Mouse (Mus musculus) heart, adult 2 months (tissue): ENCODE results near the gene Fcgrt. TPM values are rescaled to one million over a fixed set of nuclear protein-coding genes. Genes with fewer than 3 reads are reported as not detected.

Source experiments
- DNase-seq, 2 experiments: peaks; one replicate each; pipeline ENCODE4 v3.0.0; 2021
- H3K27ac ChIP-seq: fragments of 200-600 bp; 2 replicates; pipeline ENCODE4 v1.8.1; 2022
- H3K27me3 ChIP-seq: fragments of 200-500 bp; 2 replicates; pipeline ENCODE4 v1.6.1; 2012; ENCODE audit warnings: mild to moderate bottlenecking, low read length, inconsistent platforms, mixed read lengths; ENCODE audit not compliant: control insufficient read depth, insufficient read depth
- H3K36me3 ChIP-seq: fragments of 200-500 bp; 2 replicates; pipeline ENCODE4 v1.6.1; 2012; ENCODE audit warnings: low read length, inconsistent platforms; ENCODE audit not compliant: control insufficient read depth, insufficient read depth
- H3K4me1 ChIP-seq: fragments of 200-500 bp; 2 replicates; pipeline ENCODE4 v1.6.1; 2011; ENCODE audit warnings: low read length; ENCODE audit not compliant: control insufficient read depth, insufficient read depth
- H3K4me3 ChIP-seq: fragments of 200-600 bp; 2 replicates; pipeline ENCODE4 v1.8.1; 2022
- H3K79me2 ChIP-seq: fragments of 200-500 bp; replicated peaks from 2 replicates; pipeline ENCODE4 v1.6.1; 2012; ENCODE audit warnings: mild to moderate bottlenecking, inconsistent platforms, low read length, moderate library complexity, mixed read lengths; ENCODE audit not compliant: control insufficient read depth, insufficient read depth
- H3K9ac ChIP-seq: fragments of 200-500 bp; 2 replicates; pipeline ENCODE4 v1.6.1; 2012; ENCODE audit warnings: low read depth, mild to moderate bottlenecking, control low read depth, inconsistent platforms, low read length, mixed read lengths
- CTCF ChIP-seq: fragments of 200-600 bp; IDR thresholded peaks from 2 replicates; pipeline ENCODE4 v1.8.1; 2022; ENCODE audit warnings: antibody characterized with exemption, mild to moderate bottlenecking, moderate library complexity
- EP300 ChIP-seq: fragments of 200-500 bp; IDR thresholded peaks from 2 replicates; pipeline ENCODE4 v1.6.1; 2011; ENCODE audit warnings: low read depth, low read length, control low read depth; ENCODE audit not compliant: insufficient read depth
- POLR2A ChIP-seq: fragments of 200-500 bp; IDR thresholded peaks from 2 replicates; pipeline ENCODE4 v1.6.1; 2011; ENCODE audit warnings: mild to moderate bottlenecking, low read depth, low read length, control low read depth; ENCODE audit not compliant: insufficient read depth
- WGBS: fragments of 180-500 bp; shearing (Covaris S2); methylation state at CpG from one replicate; pipeline ENCODE4 v1.1.7; 2018; 5-methylcytosine and 5-hydroxymethylcytosine counted together
- intact Hi-C: fragments of 180-260 bp; cut with DNase I; formaldehyde crosslinking; loops from one replicate; pipeline ENCODE4 v1.15.1; 2025
- polyA plus RNA-seq: library from polyadenylated mRNA; depleted of rRNA; stranded (reverse); fragments of >200 nt; gene quantifications from 2 replicates; pipeline ENCODE4 v1.2.3, GENCODE M21; 2012
- total RNA-seq, 2 experiments: library from RNA; stranded (reverse); gene quantifications; 2 replicates each; pipeline ENCODE4 v1.2.3; 2021

Fcgrt gene
- total and polyA plus RNA-seq, 3 experiments: 60.3 to 82.8 (median 67.5) TPM

GRCm38 (mm10) chr7:45121404-45121803 lies 17.8 kb upstream of the Fcgrt start:
- intact Hi-C loops: loop anchor here (2.0 to 5.0 kb wide), 2 partner anchors 19 to 104 kb away; partner anchors contain the start of genes Fcgrt, Rras and Scaf1
- Histone ChIP-seq H3K36me3 (peaks cover 10% of the 10 kb centered on the region; the same call in 1 of the 2 replicates), H3K4me3 (peak overlapping the region; percentile 94), H3K4me1 (peaks cover 12% of the 10 kb centered on the region), H3K27me3 (no peaks in the 10 kb centered on the region), H3K27ac (peak overlapping the region; percentile 93), H3K9ac (peak overlapping the region; percentile 55), H3K79me2 (no peaks in the 10 kb centered on the region)
- DNase-seq: peak; percentile 78 to 89
- WGBS: 20% methylated on average over 8 of the region's 8 CpGs
- TF ChIP-seq POLR2A (peak; percentile 93), EP300 (peak; percentile 86; the same call in 1 of the 2 replicates), CTCF (no peak)

- 78% methylated on average over 5 of the region's 5 CpGs for WGBS
- Histone ChIP-seq H3K4me1 (peaks cover 12% of the 10 kb centered on the region), H3K9ac (no peak overlapping the region), H3K79me2 (no peaks in the 10 kb centered on the region), H3K4me3 (no peak overlapping the region), H3K36me3 (peaks cover 10% of the 10 kb centered on the region; the same call in 1 of the 2 replicates), H3K27ac (peak overlapping the region; percentile 93), H3K27me3 (no peaks in the 10 kb centered on the region)
- intact Hi-C loops: loop anchor here (2.0 to 5.0 kb wide), 2 partner anchors 17 to 103 kb away; partner anchors contain the start of genes Fcgrt, Rras and Scaf1
- TF ChIP-seq EP300 (no peak), CTCF (no peak), POLR2A (no peak)
- peak in 1 of 2 experiments; percentile 14 for DNase-seq
Observed at GRCm38 (mm10) chr7:45119780-45120709, 16.4 kb upstream of the Fcgrt start.

DNA sequence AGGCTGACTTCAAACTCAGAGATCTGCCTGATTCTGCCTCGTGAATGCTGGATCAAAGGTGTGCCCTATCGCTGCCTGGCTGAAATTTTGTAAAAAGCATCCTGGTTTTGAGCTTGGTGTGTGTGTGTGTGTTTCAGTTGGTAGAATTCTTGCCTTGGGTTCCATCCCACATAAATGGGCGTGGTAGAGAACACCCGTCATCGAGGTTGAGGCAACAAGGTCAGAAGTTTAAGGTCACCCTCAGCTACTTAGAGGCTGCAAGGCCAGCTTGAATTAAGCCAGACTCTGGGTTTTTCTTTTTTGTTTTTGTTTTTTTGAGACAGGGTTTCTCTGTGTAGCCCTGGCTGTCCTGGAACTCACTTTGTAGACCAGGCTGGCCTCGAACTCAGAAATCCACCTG lies 14.7 kb upstream of the Fcgrt start:
- no peaks in the 10 kb centered on the region for H3K79me2 ChIP-seq
- intact Hi-C loops: no loop called here
- peaks cover 10% of the 10 kb centered on the region; the same call in 1 of the 2 replicates for H3K36me3 ChIP-seq
- no peaks in the 10 kb centered on the region for H3K27me3 ChIP-seq
- H3K4me3 ChIP-seq: no peak overlapping the region
- DNase-seq: no peak
- no peak overlapping the region for H3K9ac ChIP-seq
- TF ChIP-seq POLR2A (no peak), CTCF (no peak), EP300 (no peak)
- WGBS: 86% methylated on average over 6 of the region's 6 CpGs
- H3K27ac ChIP-seq: no peak overlapping the region
- H3K4me1 ChIP-seq: peaks cover 12% of the 10 kb centered on the region

DNA sequence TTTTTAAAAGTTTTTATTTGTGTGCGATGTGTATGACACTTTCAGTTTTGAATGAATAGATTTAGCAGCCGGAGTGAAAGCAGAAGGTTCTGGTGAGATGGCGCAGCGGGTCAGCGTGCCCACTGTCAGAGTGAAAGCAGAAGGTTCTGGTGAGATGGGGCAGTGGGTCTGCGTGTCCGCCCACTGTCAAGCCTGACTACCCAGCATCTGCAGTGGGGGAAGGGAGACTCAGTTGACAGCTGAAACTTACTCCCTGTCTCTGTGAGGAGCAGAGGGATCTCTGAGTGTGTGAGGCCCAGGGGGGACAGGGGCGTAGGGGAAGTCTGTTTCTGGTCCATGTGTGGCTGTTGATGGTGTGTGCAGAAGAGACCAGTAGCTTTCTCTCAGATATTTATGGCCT lies 13.9 kb upstream of the Fcgrt start:
- Histone ChIP-seq H3K9ac (no peak overlapping the region), H3K27ac (no peak overlapping the region), H3K79me2 (no peaks in the 10 kb centered on the region), H3K4me1 (peaks cover 8% of the 10 kb centered on the region), H3K4me3 (no peak overlapping the region), H3K36me3 (peaks cover 5% of the 10 kb centered on the region; the same call in 1 of the 2 replicates), H3K27me3 (no peaks in the 10 kb centered on the region)
- no peak for DNase-seq
- 80% methylated on average over 8 of the region's 8 CpGs for WGBS
- no peak for TF ChIP-seq POLR2A
- no peak for TF ChIP-seq CTCF
- TF ChIP-seq EP300: no peak
- intact Hi-C loops: no loop called here

- TF ChIP-seq POLR2A (no peak), CTCF (no peak), EP300 (no peak)
- 51% methylated on average over 2 of the region's 2 CpGs for WGBS
Observed at GRCm38 (mm10) chr7:45113476-45113875, 9.8 kb upstream of the Fcgrt start.

DNA sequence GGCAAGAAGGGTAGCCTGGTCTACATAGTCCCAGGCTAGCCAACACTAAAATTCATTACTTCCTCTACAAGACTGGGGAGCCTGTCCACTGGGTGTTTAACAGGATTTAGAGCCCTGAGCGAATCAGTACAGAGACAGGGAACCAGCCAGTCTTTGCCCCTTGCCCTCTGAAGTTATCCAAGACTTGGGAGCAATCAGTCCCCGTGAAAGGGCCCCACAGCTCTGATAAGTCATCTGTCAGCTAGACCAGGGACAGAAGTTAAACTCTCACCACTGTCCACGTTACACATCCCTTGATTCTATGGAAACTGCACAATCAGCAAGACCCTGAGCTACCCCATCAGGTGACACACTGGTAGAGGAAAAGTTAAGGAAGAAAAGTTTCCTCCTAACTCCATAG lies 8.9 kb upstream of the Fcgrt start:
- Histone ChIP-seq H3K27ac (no peak overlapping the region), H3K79me2 (no peaks in the 10 kb centered on the region), H3K27me3 (no peaks in the 10 kb centered on the region), H3K4me1 (no peaks in the 10 kb centered on the region), H3K36me3 (no peaks in the 10 kb centered on the region), H3K4me3 (no peak overlapping the region), H3K9ac (no peak overlapping the region)
- intact Hi-C loops: no loop called here
- WGBS: 58% methylated on average over 3 of the region's 3 CpGs
- no peak for TF ChIP-seq CTCF
- TF ChIP-seq EP300: no peak
- DNase-seq: no peak

More at GRCm38 (mm10) chr7:45113476-45113875, 9.8 kb upstream of the Fcgrt start:
- Histone ChIP-seq H3K4me3 (no peak overlapping the region), H3K27me3 (no peaks in the 10 kb centered on the region), H3K27ac (no peak overlapping the region), H3K4me1 (no peaks in the 10 kb centered on the region), H3K9ac (no peak overlapping the region), H3K79me2 (no peaks in the 10 kb centered on the region), H3K36me3 (no peaks in the 10 kb centered on the region)
- DNase-seq: no peak
- intact Hi-C loops: no loop called here
